Mouse (Mus musculus) C2C12 (cell line): Measurements from ENCODE around the gene Nrgn. TPM values are rescaled to one million over a fixed set of nuclear protein-coding genes. Genes with fewer than 3 reads are reported as not detected.

Experiments used
- H3K27me3 ChIP-seq: one replicate; pipeline ENCODE4 v1.6.1; 2011; ENCODE audit not compliant: control insufficient read depth, insufficient read depth, insufficient read length
- H3K36me3 ChIP-seq: one replicate; pipeline ENCODE4 v1.6.1; 2011; ENCODE audit not compliant: control insufficient read depth, insufficient read depth
- H3K4me3 ChIP-seq: one replicate; pipeline ENCODE4 v1.5.1; 2011; ENCODE audit warnings: mild to moderate bottlenecking, control low read depth; ENCODE audit not compliant: poor library complexity, insufficient read depth, severe bottlenecking
- H3K79me2 ChIP-seq: one replicate; pipeline ENCODE4 v1.6.1; 2011; ENCODE audit not compliant: control insufficient read depth, insufficient read depth
- H3K79me3 ChIP-seq: one replicate; pipeline ENCODE4 v1.6.1; 2011; ENCODE audit warnings: low read depth, control low read depth
- H3ac ChIP-seq: one replicate; pipeline ENCODE3; 2011; ENCODE audit warnings: low read depth; ENCODE audit not compliant: control insufficient read depth, insufficient read length
- CEBPB ChIP-seq: IDR thresholded peaks from one replicate; pipeline ENCODE4 v1.6.1; 2011; ENCODE audit warnings: low read depth, mild to moderate bottlenecking, control low read depth, moderate library complexity
- CTCF ChIP-seq: IDR thresholded peaks from one replicate; pipeline ENCODE4 v1.5.1; 2011; ENCODE audit not compliant: control insufficient read depth, insufficient read depth, insufficient read length
- FOSL1 ChIP-seq: IDR thresholded peaks from one replicate; pipeline ENCODE4 v1.8.0; 2011; ENCODE audit warnings: mild to moderate bottlenecking, low read length; ENCODE audit not compliant: poor library complexity, insufficient read depth, severe bottlenecking
- MAX ChIP-seq: IDR thresholded peaks from one replicate; pipeline ENCODE4 v1.6.1; 2011; ENCODE audit warnings: mild to moderate bottlenecking, control low read depth
- MYOD1 ChIP-seq: IDR thresholded peaks from one replicate; pipeline ENCODE4 v1.6.1; 2011; ENCODE audit warnings: low read depth; ENCODE audit not compliant: control insufficient read depth, insufficient read length
- MYOG ChIP-seq: IDR thresholded peaks from one replicate; pipeline ENCODE4 v1.6.1; 2011; ENCODE audit not compliant: control insufficient read depth, insufficient read length; ENCODE audit errors: extremely low read depth
- USF1 ChIP-seq: IDR thresholded peaks from one replicate; pipeline ENCODE4 v1.6.1; 2011; ENCODE audit warnings: low read depth, mild to moderate bottlenecking, control low read depth, moderate library complexity
- polyA plus RNA-seq: library from polyadenylated mRNA; unstranded; fragments of >200 nt; fragmentation: generic; extraction: Trizol; gene quantifications from one replicate; pipeline ENCODE4 v1.2.1, GENCODE M21; 2012; ENCODE audit warnings: missing spikeins

Nrgn gene
- polyA plus RNA-seq, 1 experiment, result 2.6 TPM

DNA sequence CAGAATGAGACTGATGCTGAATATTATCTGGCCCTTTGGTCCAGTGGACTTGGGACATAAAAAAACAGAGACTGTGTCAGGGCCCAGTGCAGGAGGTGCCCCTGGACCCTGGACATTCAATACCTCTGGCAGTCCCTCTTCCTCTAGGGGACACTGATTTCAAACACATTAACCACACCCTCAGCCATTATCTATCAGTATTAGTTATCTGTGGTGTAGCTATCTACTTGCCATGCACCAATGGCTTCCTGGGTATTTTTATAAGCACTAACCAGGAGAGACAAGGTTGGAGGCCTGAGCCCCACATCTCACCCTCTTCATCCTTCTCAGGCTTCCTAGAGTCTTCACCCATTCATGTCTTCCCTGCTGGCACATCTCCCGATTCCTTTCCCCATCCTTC, 2.3 kb downstream of the Nrgn start:
- Histone ChIP-seq H3K27me3 (peaks cover 8% of the 10 kb centered on the region), H3ac (no peak overlapping the region), H3K4me3 (no peak overlapping the region), H3K79me3 (no peaks in the 10 kb centered on the region), H3K36me3 (no peaks in the 10 kb centered on the region), H3K79me2 (no peaks in the 10 kb centered on the region)
- no peak for TF ChIP-seq MYOD1
- no peak for TF ChIP-seq FOSL1

DNA sequence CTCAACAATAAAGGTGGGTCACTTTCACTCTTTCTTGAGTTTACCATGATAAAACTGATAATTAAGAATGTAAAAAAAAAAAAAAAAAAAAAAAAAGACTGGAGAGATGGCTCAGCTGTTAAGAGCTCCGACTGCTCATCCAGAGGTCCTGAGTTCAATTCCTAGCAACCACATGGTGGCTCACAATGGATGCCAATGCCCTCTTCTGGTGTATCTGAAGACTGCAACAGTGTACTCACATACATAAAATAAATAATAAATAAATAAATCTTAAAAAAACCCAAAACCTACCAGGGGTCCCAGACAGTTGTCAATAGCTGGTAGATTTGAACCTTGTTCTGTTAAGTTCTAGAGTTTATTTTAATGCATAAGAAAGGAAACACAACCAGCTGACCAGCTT, 5.8 kb downstream of the Nrgn start:
- peaks cover 7% of the 10 kb centered on the region for H3K27me3 ChIP-seq
- no peak for TF ChIP-seq MAX
- TF ChIP-seq CEBPB, result no peak
- no peak for TF ChIP-seq USF1
- no peaks in the 10 kb centered on the region for H3K79me2 ChIP-seq
- no peak overlapping the region for H3K4me3 ChIP-seq
- H3K79me3 ChIP-seq, result no peaks in the 10 kb centered on the region
- H3ac ChIP-seq, result no peak overlapping the region
- H3K36me3 ChIP-seq, result no peaks in the 10 kb centered on the region

DNA sequence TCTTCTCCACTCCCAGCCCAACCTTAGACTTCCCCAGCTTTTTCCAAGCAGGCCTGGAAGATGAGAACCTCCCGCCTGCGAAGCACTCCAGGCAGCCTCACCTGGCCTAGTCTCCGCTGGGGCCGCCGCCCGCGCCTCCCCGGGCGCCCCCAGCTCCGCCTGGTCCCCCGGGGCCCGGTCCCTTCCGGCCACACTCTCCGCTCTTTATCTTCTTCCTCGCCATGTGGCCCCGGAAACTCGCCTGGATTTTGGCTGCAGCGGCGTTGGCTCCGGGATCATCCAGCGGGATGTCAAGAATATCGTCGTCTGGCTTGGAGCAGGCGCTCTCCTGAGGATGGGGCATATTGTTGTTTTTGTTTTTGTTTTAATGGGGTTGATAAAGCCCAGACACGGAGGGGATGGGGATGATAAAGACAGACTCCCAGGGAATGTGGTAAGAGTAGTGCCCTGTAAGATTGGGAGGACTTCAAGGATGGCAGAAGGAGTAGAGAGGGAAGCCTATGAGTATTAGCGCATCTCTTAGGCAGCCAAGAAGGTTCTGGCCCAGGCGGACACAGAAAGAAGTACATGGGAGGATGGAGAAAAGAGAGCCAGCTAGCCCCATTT, 6.8 kb downstream of the Nrgn start:
- Histone ChIP-seq H3K4me3 (no peak overlapping the region), H3K79me2 (no peaks in the 10 kb centered on the region), H3K27me3 (no peaks in the 10 kb centered on the region), H3K36me3 (no peaks in the 10 kb centered on the region), H3ac (no peak overlapping the region), H3K79me3 (no peaks in the 10 kb centered on the region)
- no peak for TF ChIP-seq MAX

DNA sequence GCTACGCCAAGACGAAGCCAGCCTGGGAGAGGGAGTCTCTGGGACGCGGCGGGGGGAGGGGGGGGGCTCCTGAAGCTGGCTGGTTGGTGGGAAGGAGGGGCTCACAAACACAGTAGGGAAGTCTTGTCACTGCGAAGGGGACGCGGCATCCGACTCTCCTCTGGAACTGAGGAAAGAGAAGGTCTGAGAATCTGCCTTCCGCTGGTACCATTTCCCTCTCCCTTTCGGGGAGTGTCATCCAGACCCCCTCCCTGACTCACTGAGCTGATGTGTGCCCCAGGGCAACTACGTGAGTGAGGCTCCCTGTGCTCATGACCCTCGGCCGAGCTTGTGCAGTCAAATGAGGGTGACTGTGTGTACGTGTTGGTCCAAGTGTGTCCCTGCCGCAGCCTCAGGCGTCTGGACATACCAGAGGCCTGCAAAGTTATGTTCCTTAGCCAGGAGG, 7.5 kb downstream of the Nrgn start:
- Histone ChIP-seq H3K79me3 (no peaks in the 10 kb centered on the region), H3K27me3 (no peaks in the 10 kb centered on the region), H3ac (no peak overlapping the region)

DNA sequence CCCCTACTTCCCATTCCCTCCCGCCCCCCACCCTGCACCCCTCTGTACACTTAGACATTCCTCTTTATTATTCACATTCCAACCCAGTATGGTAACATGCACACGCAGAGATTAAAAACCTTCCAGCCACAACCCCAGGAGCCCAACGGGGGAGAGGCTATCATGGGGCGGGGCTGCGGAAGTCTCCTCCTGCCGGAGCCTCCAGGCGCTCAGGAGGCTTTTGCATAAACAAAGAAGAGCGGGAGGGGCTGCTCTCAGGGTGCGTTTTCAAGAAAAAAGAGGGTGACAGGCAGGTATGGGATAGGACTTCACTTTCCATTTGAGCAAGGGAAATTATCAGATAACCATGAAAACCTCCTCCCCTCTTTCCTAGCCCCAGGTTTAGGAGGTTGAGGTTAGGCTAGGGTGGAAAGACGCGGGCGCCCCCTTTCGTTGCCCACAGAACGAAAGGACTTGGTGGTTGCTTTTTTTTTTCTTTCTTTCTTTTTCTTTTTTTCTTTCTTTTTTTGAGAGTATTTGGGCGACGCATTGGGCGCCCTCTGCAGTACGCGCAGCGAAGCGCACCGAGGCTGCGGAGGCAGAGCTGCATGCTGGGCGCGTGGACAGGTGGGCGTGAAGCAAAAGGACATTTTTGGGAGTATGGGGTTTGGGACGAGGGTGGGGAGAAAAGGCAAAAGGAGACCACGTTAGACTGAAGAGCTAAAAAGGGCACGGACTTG, 8.1 kb downstream of the Nrgn start:
- Histone ChIP-seq H3K4me3 (no peak overlapping the region), H3K27me3 (no peaks in the 10 kb centered on the region), H3K79me2 (no peaks in the 10 kb centered on the region), H3K79me3 (no peaks in the 10 kb centered on the region), H3ac (no peak overlapping the region), H3K36me3 (no peaks in the 10 kb centered on the region)
- TF ChIP-seq USF1 (no peak), MYOG (no peak), FOSL1 (no peak), MYOD1 (no peak), CEBPB (no peak), MAX (no peak), CTCF (no peak)

More for the DNA sequence above, 7.5 kb downstream of the Nrgn start:
- TF ChIP-seq FOSL1 (no peak), USF1 (no peak), MYOG (no peak), MYOD1 (no peak)
- no peaks in the 10 kb centered on the region for H3K79me2 ChIP-seq
- H3K36me3 ChIP-seq, result no peaks in the 10 kb centered on the region
- no peak overlapping the region for H3K4me3 ChIP-seq

DNA sequence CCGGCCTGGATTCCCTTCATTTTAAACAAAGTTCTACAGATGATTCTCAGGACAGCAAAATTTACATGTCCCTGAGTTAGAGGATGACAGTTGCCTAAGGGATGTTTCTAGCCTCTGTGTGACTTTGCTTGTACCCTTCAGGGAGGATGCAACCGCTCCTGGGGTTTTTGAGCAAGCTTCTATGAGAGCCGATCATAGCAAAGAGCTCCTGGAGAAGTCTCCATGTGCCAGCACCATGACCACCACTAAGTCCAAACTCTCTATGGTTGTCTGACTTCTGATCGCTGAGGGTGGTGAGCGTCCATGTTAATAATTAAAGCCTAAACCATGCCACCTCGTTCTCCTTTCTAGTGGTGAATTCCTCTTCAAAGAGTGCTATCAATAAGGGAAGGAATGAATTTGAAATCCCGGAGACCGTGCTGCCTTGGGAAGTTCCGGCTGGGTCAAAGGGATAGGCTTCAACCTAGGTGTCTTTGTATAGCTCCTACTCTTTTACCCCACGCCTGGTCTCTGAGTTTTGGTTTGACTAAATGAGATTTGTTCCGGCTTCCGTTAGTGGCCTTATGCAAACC, 8.7 kb downstream of the Nrgn start:
- no peaks in the 10 kb centered on the region for H3K79me2 ChIP-seq
- no peak for TF ChIP-seq FOSL1
- no peak for TF ChIP-seq USF1
- no peak for TF ChIP-seq CEBPB
- no peak for TF ChIP-seq MYOD1
- TF ChIP-seq MYOG, result no peak
- TF ChIP-seq MAX, result no peak
- no peak for TF ChIP-seq CTCF
- H3K79me3 ChIP-seq, result no peaks in the 10 kb centered on the region
- H3K27me3 ChIP-seq, result no peaks in the 10 kb centered on the region
- no peaks in the 10 kb centered on the region for H3K36me3 ChIP-seq
- no peak overlapping the region for H3K4me3 ChIP-seq
- H3ac ChIP-seq, result no peak overlapping the region
